Mouse (Mus musculus): ENCODE measurements around the gene Duoxa1.
"Not testable (repeated sequence)": the region's sequence is repeated elsewhere in the genome, so short reads cannot be mapped to it uniquely, and the experiment has no call there.

Duoxa1 gene

DNA sequence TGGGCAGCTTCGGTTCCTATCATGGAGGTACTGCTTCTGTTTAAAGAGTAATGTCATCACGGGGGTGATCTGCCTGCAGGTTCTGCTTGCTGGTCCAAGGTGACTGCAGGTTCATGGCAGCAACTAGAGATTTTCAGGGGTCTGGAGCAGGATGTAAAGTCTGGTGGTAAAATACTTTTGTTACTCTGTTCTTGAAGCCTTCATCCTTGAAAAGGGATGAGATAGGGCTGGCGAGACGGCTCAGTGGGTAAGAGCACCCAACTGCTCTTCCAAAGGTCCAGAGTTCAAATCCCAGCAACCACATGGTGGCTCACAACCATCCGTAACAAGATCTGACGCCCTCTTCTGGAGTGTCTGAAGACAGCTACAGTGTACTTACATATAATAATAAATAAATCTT is 16.8 kb upstream of the Duoxa1 start:
- not testable (repeated sequence) for DNase-seq (ENCODE audit: low spot score)

DNA sequence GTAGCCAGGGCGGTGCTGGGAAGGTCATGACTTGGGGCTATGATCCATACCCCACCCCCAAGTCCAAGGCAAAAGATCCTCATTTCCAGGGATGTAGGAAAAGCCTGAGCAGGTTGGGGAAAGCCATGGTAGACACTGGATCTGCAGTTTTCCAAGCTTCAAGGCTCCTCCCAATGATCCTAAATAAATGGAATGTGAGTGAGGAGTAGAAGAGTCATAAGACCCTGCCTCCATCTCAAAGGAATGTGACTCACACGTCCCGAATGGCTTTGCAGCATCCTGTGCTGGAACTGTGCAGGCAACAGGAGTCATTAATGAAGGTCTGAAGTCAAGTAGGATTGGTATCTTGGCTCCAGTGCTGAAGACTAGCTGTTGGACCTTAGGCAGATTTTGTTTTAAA is 14.5 kb upstream of the Duoxa1 start:
- DNase-seq (ENCODE audit: low spot score), result no peak

DNA sequence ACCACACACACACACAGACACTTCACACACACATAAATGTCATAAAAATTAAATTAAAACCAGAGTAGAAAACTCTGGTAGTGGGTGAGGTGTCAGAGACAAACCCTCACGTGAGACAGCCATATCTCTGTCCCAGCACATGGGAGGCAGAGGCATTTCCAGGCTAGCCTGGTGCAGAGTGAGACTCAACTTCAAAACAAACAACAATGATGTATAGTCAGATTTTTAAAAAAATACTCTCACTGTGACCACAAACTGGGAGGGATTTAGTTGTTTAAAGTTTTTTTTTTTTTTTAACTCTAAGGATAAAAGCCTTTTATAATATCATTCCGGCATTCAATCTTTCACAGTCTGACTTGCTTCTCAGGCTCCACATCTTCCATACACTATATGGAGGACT is 11.8 kb upstream of the Duoxa1 start:
- DNase-seq (ENCODE audit: low spot score), result no peak

DNA sequence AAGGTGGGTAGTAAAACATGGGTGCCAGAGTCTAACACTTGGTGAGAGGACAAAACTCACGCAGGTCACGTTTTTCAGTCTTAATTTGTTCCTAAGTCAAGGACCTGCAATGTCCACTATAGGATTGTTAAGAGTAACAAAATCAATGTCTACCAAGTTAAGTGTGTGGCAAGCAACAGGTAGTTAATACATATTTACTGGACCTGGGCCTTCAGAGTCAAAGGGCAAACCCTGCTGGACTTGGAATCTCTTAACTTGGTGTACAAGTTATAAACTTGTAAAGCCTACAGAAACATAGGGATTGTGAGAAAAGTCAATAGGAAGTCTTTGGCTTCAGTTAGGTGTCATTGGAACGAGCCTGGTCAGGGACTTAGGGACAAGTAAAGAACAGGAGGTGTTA is 11.1 kb upstream of the Duoxa1 start:
- DNase-seq (ENCODE audit: low spot score), result no peak

DNA sequence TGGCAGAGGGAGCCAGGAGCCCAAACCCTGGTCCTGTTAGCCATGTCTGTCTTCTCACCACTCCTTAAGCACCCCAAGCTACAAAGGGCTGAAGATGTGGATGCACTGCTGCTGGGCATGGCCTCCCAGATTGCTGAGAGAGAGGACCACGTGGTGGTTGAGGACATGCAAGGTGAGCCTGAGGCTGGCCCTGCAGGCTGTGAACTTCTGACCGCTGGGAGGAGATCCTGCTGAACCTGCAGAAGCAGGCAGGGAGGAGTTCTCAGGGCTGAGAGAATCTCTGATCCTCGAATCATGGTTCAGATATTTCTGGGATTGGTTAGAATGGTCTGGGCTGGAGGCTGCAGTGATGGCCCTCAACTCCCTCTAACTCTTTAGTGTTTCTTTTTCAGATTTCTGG is 10.4 kb upstream of the Duoxa1 start:
- no peak for DNase-seq (ENCODE audit: low spot score)

DNA sequence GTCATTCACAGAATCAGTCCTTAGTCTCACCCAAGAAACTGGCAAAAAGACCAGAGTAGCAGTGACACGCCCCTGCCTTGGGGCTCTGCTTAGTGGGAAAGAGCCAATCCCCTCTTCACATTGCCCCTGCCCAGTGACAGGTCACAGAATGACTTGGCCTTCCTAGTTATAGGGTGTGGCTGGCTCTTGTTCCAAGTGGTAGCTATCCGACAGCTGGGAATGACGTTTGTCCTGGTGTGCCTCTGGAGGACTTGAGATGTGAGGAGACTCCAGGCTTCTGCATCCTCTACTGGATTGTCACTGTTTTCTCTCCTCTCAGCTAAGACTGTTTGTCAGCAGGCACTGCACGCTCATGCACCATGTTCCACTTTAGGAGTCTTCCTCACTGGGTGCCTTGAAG is 3.9 kb upstream of the Duoxa1 start:
- no peak for DNase-seq (ENCODE audit: low spot score)

DNA sequence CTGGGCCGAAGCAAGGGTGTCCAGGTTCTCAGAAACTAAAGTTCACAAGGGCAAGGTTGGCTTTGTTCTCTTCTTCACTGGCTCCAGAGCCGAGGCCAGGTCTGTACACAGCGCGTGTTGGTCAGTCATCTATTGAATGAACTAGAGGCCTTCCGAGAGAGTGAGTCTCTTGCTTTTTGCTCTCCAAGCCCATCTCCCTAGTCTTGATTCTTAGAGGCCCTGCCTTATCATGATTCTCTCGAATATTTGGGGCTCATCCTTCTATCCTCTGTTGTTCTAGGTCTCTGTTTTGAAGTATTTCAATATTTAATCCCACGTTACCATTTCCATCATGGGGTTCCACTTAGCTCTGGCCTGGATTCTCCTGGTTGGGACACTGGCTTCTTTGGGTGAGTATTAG is 1.8 kb upstream of the Duoxa1 start, which contains the start of gene Duox1:
Gene Duox1, plus strand, starts transcription at position 301 of the 400 bp plus-strand sequence.
- no peak for DNase-seq (ENCODE audit: low spot score)

DNA sequence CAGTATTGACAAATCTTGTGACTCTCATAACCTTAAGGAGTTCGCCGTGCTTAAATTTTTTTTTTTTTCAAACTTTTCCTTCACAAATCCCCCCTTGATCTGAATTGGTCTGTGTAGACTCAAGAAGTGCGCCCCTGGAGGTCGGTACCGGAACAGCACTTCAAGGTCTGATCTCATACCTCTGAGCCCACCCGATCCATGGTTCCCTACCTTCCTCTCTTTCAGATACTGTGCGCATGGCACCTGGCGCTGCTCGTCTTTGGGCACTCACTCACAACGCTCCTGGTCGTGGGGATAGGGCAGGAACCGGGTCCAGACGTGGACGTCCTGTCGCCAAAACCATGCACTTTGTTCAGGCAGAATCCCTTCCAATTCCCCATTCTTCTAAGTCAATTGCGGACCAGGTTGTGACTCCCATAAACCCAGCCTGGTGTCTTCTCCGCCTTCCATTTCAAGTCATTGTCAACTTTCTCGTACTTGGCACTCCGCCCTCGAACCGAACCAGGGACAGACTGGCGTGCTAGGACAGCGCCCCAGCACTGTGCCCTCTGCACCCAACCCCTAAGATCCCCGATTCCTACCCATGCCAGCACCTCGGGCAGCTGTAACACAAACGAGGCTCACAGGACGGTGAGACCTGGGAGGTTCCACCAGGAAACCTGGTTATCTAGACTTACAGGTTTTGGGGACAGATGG is 660 bp downstream of the Duoxa1 start:
- no peak for DNase-seq (ENCODE audit: low spot score)

DNA sequence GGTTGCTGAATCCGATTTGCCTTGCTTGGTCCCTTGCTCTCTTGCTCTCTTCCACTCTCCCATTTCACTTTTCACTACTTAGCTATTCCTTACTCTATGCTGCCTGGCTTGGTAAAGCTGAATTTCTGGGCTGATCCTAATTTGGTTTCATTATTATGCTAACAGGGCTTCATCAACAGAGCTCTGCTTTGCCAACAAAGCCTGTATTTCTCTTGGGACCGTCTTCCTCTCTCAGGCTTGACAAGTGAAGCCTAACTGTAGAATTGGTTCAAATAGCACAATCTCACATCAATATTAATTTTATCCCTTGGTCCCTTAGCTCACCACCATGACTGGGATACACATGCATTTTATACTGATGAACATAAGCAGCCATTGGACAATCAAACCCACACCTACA is 2.0 kb downstream of the Duoxa1 start:
- no peak for DNase-seq (ENCODE audit: low spot score)

DNA sequence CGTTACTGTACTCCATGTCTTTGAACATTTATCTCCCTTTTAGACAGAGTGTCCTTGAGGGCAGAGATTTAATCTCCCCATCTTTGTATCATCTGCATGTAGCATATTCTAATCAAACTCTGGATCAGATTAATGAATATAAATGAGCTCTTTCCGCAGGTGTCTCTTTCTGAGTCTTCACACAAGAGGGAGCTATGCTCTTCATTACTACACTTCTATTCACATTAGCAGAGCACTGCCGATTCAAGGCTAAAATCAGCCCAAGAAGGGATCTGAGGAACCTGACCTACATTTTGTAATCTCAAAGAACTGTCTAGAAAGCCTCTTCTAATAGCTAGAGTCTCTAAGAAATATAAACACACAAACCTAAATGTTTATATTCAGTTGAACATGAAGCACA is 3.9 kb downstream of the Duoxa1 start:
- DNase-seq (ENCODE audit: low spot score), result no peak

DNA sequence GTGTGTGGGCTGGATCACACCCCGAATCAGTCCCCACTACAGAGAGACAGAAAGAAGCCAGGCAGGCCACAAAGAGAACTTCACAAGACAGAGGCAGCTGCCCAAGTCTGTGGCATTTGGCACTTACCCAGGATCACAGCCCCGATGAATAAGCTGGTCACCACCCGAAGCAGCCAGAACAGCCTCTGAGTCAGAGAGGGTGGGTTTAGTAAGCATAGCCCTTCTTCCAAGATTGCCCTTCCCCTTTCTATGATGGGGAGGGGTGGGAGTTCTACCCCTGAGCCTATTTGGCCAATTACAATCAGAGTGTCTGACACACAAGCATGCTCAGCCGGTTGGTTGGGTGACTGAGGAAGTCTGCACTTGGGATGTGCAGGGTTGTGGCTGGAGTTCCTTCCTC is 7.3 kb downstream of the Duoxa1 start:
- no peak for DNase-seq (ENCODE audit: low spot score)

DNA sequence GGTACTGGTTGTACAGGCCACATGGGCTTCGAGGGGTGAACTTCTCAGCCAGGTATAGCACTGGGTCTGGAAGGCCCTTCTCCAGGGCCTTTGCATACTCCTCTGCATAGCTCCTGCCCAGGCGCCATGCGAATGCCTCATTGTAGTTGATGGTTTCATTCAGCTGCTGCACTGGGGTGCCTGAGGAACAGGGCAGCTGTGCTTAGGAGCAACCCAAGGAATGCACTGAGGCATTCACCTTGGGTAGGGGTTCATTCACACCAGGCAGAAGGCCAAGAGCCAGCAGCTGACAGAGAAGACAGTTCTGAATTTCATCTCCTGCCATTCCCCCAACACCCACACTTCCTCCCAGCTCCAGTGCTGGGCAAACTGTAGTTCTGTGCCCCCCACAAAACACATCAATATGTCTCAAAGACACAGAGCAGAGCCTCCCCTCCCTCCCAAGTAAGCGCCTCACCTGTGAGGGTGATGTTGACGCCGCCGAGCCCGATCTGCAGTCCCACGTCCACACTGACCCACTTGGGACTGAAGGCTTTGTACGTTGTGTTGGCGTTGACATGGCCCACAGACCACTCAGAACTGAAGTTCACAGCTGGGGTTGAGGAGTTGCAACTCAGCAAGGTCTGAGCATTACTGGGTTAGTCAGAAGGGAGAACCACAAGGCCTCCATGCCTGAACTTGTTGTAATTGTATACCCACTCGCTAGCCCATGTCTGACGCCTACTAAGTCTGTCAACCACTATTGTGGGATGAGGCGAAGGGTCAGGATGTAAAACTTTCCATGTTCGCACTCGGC is 8.2 kb downstream of the Duoxa1 start:
- DNase-seq (ENCODE audit: low spot score), result no peak

DNA sequence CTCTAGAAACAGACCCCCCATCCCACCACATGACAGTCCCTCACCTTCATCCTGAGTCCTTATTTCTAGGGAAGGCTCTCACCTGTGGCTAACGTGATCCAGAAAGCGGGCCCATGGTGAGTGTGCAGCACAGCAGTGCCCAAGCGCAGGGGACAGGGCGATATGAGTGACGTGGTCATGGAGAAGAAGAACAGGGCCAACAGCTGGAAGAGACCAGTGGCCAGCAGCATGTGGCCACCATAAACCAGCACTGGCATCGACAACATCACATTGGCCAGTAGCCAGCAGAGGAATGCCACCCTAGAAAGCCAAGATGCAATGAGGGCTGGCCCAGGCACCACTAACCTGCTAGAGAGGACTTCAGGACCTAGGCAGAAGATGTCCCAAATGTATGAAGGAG is 9.0 kb downstream of the Duoxa1 start:
- no peak for DNase-seq (ENCODE audit: low spot score)

DNA sequence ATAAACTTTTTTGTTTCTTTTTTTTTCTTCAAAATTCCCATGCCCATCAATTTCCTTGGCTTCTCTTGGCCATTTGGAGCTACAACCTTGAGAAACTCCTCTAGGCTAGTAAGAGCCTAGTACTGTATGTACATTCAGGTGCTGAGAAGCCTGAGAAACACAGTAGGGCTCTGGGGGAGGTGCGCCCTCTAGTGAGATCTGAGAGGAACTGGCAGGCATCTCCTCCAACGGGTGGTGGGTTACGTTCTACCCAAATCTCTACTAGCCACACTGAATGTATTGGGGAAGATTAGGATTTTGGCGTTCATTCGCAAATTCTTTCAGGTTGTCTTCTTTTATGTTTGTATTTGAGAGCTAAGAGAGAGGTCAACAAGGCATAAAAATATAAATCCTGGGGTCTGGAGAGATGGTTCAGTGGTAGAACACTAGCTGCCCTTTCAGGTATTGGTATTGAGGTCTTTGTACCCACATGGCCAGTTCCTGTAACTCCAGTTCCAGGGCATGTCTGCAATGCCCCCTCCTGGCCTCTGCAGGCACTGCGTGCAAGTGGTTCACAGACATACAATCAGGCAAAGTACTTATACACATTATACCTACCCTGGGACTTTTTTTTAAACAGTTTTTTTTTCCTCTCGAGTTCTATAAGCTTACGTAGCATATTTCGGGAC is 10.8 kb downstream of the Duoxa1 start:
- DNase-seq (ENCODE audit: low spot score), result no peak

DNA sequence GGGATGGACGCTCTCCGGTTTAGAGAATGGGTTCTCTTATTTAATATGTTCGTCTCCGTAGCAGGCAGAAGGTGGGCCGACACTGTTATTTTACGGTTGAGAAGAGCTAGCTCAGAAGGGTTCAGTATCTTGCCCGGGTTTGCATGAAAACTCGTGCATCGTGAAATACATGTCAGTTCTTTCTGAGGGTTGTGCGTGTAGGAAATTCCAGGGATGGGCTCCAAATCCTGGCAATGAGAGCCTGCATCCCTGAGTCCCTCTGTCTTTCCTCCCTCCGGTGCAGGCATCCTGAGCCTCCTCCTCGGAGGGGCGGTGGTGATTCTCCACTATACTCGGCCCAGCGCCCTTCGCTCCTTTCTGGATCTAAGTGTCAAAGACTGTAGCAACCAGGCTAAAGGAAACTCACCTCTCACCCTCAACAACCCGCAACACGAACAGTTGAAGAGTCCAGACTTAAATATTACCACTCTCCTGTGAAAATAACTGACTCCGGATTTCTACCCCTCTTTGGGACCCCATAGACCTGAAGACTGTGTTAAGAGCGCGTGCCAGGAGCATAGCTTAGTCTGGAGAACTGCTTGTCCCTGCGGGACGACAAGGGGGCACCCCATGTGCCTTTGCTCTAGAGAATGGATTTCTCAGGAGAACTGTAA is 11.5 kb downstream of the Duoxa1 start:
- DNase-seq (ENCODE audit: low spot score), result no peak

DNA sequence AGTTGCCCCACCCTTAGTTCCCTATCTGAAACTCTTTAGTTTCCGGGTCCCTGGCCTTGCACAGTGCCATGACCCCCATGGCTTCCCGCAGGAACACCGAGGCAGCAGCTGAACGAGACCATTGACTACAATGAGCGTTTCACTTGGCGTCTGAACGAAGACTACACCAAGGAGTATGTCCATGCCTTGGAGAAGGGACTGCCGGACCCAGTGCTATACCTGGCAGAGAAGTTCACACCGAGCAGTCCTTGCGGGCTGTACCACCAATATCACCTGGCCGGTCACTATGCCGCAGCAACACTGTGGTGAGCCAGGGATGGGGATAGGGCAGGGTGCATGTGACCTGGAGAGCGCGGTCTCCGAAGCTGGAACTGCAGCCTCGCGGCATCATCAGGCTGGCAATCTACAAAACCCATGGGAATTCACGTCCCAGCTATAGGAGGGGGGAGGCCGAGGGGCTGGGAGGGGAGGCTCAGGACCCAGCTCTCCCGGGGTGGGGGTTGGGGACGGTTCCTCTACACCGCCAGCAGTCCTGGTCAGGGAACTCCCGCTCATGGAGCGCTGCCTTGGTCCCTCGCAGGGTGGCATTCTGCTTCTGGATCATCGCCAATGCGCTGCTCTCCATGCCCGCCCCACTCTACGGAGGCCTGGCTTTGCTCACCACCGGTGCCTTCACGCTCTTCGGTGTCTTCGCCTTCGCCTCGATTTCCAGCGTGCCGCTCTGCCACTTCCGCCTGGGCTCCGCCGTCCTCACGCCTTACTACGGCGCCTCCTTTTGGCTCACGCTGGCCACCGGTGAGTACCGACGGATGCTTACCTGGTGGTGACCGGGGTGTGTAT is 12.2 kb downstream of the Duoxa1 start:
- no peak for DNase-seq (ENCODE audit: low spot score)

DNA sequence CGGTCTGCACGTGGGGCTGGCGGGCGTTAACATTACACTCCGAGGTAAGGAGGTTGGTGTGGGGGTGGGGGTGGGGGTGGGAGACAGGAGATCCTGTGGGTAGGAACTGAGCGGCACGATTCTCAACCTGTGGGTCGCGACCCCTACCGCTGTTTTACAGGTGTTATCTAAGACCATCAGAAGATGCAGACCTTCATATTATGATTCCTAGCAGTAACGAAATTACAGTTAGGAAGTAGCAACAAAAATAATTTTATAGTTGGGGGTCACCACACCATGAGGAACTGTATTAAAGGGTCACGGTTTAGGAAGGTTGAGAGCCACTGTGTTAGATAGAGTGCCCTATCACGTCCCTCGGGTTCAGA is 12.9 kb downstream of the Duoxa1 start:
- no peak for DNase-seq (ENCODE audit: low spot score)

DNA sequence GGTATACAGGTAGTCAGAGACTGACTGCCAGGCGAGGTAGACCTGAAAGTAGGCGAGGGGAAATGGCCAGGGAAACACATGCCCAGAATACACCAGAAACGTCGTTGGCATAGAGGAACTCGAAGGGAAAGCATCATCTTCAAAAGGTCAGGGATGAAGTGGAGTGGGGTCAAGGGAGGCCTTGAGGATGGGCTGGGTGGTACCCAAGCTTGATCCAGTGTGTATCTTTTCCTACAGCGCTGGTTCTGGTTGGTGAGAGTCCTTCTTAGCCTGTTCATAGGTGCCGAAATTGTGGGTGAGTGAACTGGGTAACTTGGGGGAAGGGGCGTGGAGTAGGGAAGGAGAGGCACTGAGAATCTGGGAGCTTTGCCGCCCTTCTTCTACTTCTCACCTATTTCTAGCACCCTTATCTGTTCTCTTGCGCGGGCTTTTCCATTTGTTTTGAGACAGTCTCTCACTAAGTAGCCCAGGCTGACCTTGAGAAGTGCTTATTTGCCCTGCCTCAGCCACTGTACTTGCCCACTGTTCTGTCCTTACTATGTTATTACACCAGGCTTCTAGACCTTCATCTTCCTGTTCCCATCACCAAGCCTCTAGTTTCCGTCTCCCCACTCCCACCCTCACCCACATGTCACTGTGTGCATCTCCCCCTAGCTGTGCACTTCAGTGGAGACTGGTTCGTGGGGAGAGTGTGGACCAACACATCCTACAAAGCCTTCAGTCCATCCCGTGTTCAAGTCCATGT is 13.4 kb downstream of the Duoxa1 start:
- DNase-seq (ENCODE audit: low spot score), result no peak

DNA sequence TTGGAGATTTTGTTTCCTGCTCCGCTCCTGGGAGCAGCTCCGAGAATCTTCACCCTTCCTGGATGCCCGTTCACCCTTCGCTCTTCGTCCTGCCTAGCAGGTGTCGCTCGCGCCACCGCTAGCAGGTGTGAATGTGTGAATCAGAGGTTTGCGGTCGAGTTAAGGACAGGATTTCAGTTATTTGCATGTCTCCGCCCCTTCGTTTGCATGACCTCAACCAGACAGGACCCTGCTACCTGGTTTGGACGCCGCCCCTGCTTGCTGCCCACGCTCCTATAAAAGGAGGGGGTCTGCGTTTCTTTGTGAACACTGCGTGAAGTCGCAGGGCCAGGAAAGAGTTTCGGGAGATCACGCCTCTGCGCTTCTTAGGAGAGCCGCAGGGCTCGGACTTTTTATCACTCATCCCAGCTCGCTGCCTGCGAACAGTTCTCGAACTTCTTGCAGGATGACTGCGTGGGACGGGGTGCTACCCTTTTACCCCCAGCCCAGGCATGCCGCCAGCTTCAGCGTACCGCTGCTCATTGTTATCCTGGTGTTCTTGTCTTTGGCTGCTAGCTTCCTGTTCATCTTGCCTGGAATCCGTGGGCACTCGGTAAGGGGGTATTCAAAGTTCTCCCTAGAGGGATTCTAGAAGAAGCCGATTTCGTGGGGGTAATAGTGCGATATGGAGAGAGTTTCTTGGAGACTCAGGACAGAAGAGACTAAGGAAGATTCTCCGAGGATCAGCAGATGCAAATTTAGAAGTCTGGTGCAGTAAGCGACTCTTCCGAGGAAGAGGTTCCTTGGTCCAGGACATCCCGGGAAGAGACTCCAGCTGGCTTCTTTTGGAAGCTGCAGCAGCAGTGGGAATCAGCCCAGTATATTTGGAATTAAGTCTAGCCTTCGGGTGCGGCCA is 14.7 kb downstream of the Duoxa1 start, which contains the start of gene Duoxa2:
Gene Duoxa2, plus strand, starts transcription at position 305 of the 895 bp plus-strand sequence.
- DNase-seq (ENCODE audit: low spot score), result no peak

DNA sequence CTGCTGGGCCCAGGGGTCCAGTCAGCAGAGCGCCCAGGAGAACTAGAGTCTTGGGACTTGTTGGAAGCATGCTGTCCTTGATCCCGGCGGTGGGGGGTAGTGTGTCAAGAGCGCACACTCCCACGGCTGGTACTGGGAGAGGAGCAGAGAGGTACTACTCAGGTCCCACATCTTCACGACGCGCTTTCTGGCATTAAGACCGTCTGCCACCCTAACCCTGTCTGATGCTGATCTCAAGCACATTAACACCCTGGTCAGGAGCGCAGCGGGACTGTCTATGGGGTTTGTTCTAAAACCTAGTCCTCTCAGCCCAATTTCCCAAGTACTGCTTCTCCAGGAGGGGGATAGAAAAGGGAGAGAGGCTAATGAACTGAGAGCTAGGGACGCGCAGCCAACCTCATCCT is 15.4 kb downstream of the Duoxa1 start, which contains the start of gene Duox2:
Gene Duox2, minus strand, starts transcription at position 354 of the 404 bp plus-strand sequence.
- DNase-seq (ENCODE audit: low spot score), result no peak
